Mouse (Mus musculus) kidney, embryonic 14.5 days (tissue): ENCODE measurements around the gene Amigo3. TPM values are rescaled to one million over a fixed set of nuclear protein-coding genes. Genes with fewer than 3 reads are reported as not detected.
A peak's percentile ranks its signal among the peaks of the same experiment; 100 is the strongest.

ENCODE experiments used
- ATAC-seq: fragments of 200-750 bp; cut with Nextera tagmentation; 2 replicates; pipeline ENCODE4 v1.8.0; 2017; ENCODE audit warnings: moderate number of reproducible peaks, mild to moderate bottlenecking, moderate TSS enrichment, moderate library complexity; ENCODE audit not compliant: low FRiP score, low TSS enrichment
- H3K27ac ChIP-seq: fragments of 300-500 bp; sonication (generic); 2 replicates; pipeline ENCODE4 v1.5.1; 2014; ENCODE audit warnings: low read depth, mild to moderate bottlenecking, low read length, moderate library complexity, mixed read lengths
- H3K27me3 ChIP-seq: fragments of 300-500 bp; sonication (generic); 2 replicates; pipeline ENCODE4 v1.6.1; 2014; ENCODE audit warnings: mild to moderate bottlenecking, low read length; ENCODE audit not compliant: control insufficient read depth, insufficient read depth
- H3K36me3 ChIP-seq: fragments of 300-500 bp; sonication (generic); 2 replicates; pipeline ENCODE4 v1.6.1; 2014; ENCODE audit warnings: low read length, mixed read lengths; ENCODE audit not compliant: control insufficient read depth, insufficient read depth
- H3K4me1 ChIP-seq: fragments of 300-500 bp; sonication (generic); 2 replicates; pipeline ENCODE4 v1.6.1; 2014; ENCODE audit warnings: low read length, mixed read lengths; ENCODE audit not compliant: control insufficient read depth, insufficient read depth
- H3K4me2 ChIP-seq: fragments of 300-500 bp; sonication (generic); replicated peaks from 2 replicates; pipeline ENCODE4 v1.6.1; 2014; ENCODE audit warnings: low read depth, mild to moderate bottlenecking, low read length
- H3K4me3 ChIP-seq: fragments of 300-500 bp; sonication (generic); 2 replicates; pipeline ENCODE4 v1.5.1; 2014; ENCODE audit warnings: mild to moderate bottlenecking, low read length
- H3K9ac ChIP-seq: fragments of 300-500 bp; sonication (generic); 2 replicates; pipeline ENCODE4 v1.6.1; 2014; ENCODE audit warnings: low read depth, mild to moderate bottlenecking, low read length, moderate library complexity
- H3K9me3 ChIP-seq: fragments of 300-500 bp; sonication (generic); 2 replicates; pipeline ENCODE4 v1.6.1; 2016; ENCODE audit warnings: low read length; ENCODE audit not compliant: control insufficient read depth
- WGBS: fragments of 180-500 bp; shearing (Covaris S2); extraction: QIAGEN DNeasy Blood & Tissue Kit; methylation state at CpG from one replicate; pipeline ENCODE4 v1.1.7; 2014; 5-methylcytosine and 5-hydroxymethylcytosine counted together
- polyA plus RNA-seq: library from polyadenylated mRNA; unstranded; fragments of >200 nt; fragmentation: Nextera tagmentation; extraction: Ambion mirVana; gene quantifications from 2 replicates; pipeline ENCODE4 v1.2.1, GENCODE M21; 2014

Amigo3 gene
- polyA plus RNA-seq, 1 experiment from 2014 or later = 2.1 TPM

GRCm38 (mm10) chr9:108090611-108091120 lies 37.7 kb downstream of the Amigo3 start:
- Histone ChIP-seq H3K27ac (no peak overlapping the region), H3K27me3 (no peaks in the 10 kb centered on the region), H3K4me2 (no peak overlapping the region), H3K4me3 (no peak overlapping the region), H3K4me1 (peaks cover 13% of the 10 kb centered on the region; the same call in 1 of the 2 replicates), H3K9me3 (no peaks in the 10 kb centered on the region), H3K9ac (no peak overlapping the region), H3K36me3 (peaks cover 72% of the 10 kb centered on the region)
- ATAC-seq = no peak
- 96% methylated on average over 7 of the region's 7 CpGs for WGBS

GRCm38 (mm10) chr9:108093586-108093985 lies 40.6 kb downstream of the Amigo3 start:
- H3K9me3 ChIP-seq = no peaks in the 10 kb centered on the region
- no peak for ATAC-seq
- peaks cover 16% of the 10 kb centered on the region; the same call in 1 of the 2 replicates for H3K4me1 ChIP-seq
- no peaks in the 10 kb centered on the region for H3K27me3 ChIP-seq
- no peak overlapping the region for H3K27ac ChIP-seq
- peaks cover 44% of the 10 kb centered on the region for H3K36me3 ChIP-seq
- H3K9ac ChIP-seq = peak overlapping the region; percentile 69; the same call in 1 of the 2 replicates
- H3K4me3 ChIP-seq = peak overlapping the region; percentile 81
- H3K4me2 ChIP-seq = peak overlapping the region; percentile 96
- 64% methylated on average over 10 of the region's 10 CpGs for WGBS

- H3K4me2 ChIP-seq = peak within 1 kb of the TSS; percentile 96
- H3K4me1 ChIP-seq = peaks cover 16% of the 10 kb centered on the region; the same call in 1 of the 2 replicates
- H3K27ac ChIP-seq = peak within 1 kb of the TSS; percentile 42
- H3K4me3 ChIP-seq = peak within 1 kb of the TSS; percentile 81
- peaks cover 36% of the 10 kb centered on the region for H3K36me3 ChIP-seq
- peak within 1 kb of the TSS; percentile 69 for H3K9ac ChIP-seq
- H3K9me3 ChIP-seq = no peaks in the 10 kb centered on the region
- WGBS = under 1% methylated on average over 52 of the region's 52 CpGs
- H3K27me3 ChIP-seq = no peaks in the 10 kb centered on the region
- peak; percentile 94 for ATAC-seq
Observed at GRCm38 (mm10) chr9:108094184-108094941, 41.4 kb downstream of the Amigo3 start, which contains the start of gene Apeh. Apeh (minus strand) TSS chr9:108094606.

GRCm38 (mm10) chr9:108094998-108095411 lies 42.0 kb downstream of the Amigo3 start:
- Histone ChIP-seq H3K9me3 (no peaks in the 10 kb centered on the region), H3K4me2 (peak overlapping the region; percentile 96), H3K36me3 (peaks cover 30% of the 10 kb centered on the region), H3K4me3 (peak overlapping the region; percentile 81), H3K9ac (peak overlapping the region; percentile 69), H3K27ac (peak overlapping the region; percentile 7; the same call in 1 of the 2 replicates), H3K4me1 (peaks cover 16% of the 10 kb centered on the region; the same call in 1 of the 2 replicates), H3K27me3 (no peaks in the 10 kb centered on the region)
- under 1% methylated on average over 16 of the region's 16 CpGs for WGBS
- peak; percentile 14 for ATAC-seq

GRCm38 (mm10) chr9:108095518-108095917 lies 42.6 kb downstream of the Amigo3 start:
- H3K36me3 ChIP-seq = peaks cover 25% of the 10 kb centered on the region
- peak overlapping the region; percentile 69; the same call in 1 of the 2 replicates for H3K9ac ChIP-seq
- no peak for ATAC-seq
- 9% methylated on average over 3 of the region's 3 CpGs for WGBS
- H3K4me3 ChIP-seq = peak overlapping the region; percentile 81
- H3K4me1 ChIP-seq = peaks cover 16% of the 10 kb centered on the region; the same call in 1 of the 2 replicates
- no peaks in the 10 kb centered on the region for H3K9me3 ChIP-seq
- no peak overlapping the region for H3K27ac ChIP-seq
- H3K27me3 ChIP-seq = no peaks in the 10 kb centered on the region
- peak overlapping the region; percentile 96 for H3K4me2 ChIP-seq

GRCm38 (mm10) chr9:108095949-108096712 lies 43.2 kb downstream of the Amigo3 start:
- no peaks in the 10 kb centered on the region for H3K27me3 ChIP-seq
- no peak overlapping the region for H3K27ac ChIP-seq
- H3K4me3 ChIP-seq = no peak overlapping the region; the same call in 1 of the 2 replicates
- ATAC-seq = no peak
- H3K4me2 ChIP-seq = no peak overlapping the region
- no peaks in the 10 kb centered on the region for H3K9me3 ChIP-seq
- WGBS = 52% methylated on average over 10 of the region's 10 CpGs
- H3K9ac ChIP-seq = 0 out of 2 replicates have a peak overlapping the region, but pooled peaks have one; percentile 69
- peaks cover 16% of the 10 kb centered on the region; the same call in 1 of the 2 replicates for H3K4me1 ChIP-seq
- peaks cover 18% of the 10 kb centered on the region for H3K36me3 ChIP-seq

GRCm38 (mm10) chr9:108099619-108100018 lies 46.7 kb downstream of the Amigo3 start:
- H3K4me3 ChIP-seq = no peak overlapping the region
- H3K9me3 ChIP-seq = no peaks in the 10 kb centered on the region
- ATAC-seq = no peak
- no peak overlapping the region for H3K27ac ChIP-seq
- WGBS = 87% methylated on average over 8 of the region's 8 CpGs
- H3K27me3 ChIP-seq = no peaks in the 10 kb centered on the region
- no peak overlapping the region for H3K9ac ChIP-seq
- H3K36me3 ChIP-seq = no peaks in the 10 kb centered on the region
- H3K4me2 ChIP-seq = no peak overlapping the region
- peaks cover 12% of the 10 kb centered on the region for H3K4me1 ChIP-seq

- Histone ChIP-seq H3K9me3 (no peaks in the 10 kb centered on the region), H3K4me1 (peaks cover 20% of the 10 kb centered on the region), H3K4me2 (peak overlapping the region; percentile 5; the same call in 1 of the 2 replicates), H3K27me3 (no peaks in the 10 kb centered on the region), H3K9ac (peak overlapping the region; percentile 37; the same call in 1 of the 2 replicates), H3K36me3 (no peaks in the 10 kb centered on the region), H3K4me3 (no peak overlapping the region), H3K27ac (peak overlapping the region; percentile 43; the same call in 1 of the 2 replicates)
- WGBS = 39% methylated on average over 31 of the region's 31 CpGs
- ATAC-seq = peak; percentile 63
Observed at GRCm38 (mm10) chr9:108104766-108105548, 52.0 kb downstream of the Amigo3 start.
